Mouse (Mus musculus) inflammation-experienced regulatory T-cells (primary cell): ENCODE data around the gene Gpr4. TPM values are rescaled to one million over a fixed set of nuclear protein-coding genes. Genes with fewer than 3 reads are reported as not detected.

Source experiments
- polyA plus RNA-seq, 2 experiments: library from polyadenylated mRNA; unstranded; fragments of 100-300 nt; shearing (Covaris generic); gene quantifications; one replicate each; pipeline ENCODE4 v1.2.1; 2017

Gpr4 gene
- under 1 TPM in 1 of 2 experiments, not detected in 1; 0.27 TPM for polyA plus RNA-seq

GRCm38 (mm10) chr7:19211996-19212755 lies at the start of gene Gpr4:
Gene Gpr4 (plus strand): TSS chr7:19212538.

GRCm38 (mm10) chr7:19165656-19166423 lies 46.5 kb upstream of the Gpr4 start, which contains the start of gene Gipr:
Gene Gipr (minus strand): TSS chr7:19166127.

GRCm38 (mm10) chr7:19175708-19176515 lies 36.4 kb upstream of the Gpr4 start, which contains the start of gene Eml2:
Gene Eml2 (plus strand): TSS chr7:19176421.

DNA sequence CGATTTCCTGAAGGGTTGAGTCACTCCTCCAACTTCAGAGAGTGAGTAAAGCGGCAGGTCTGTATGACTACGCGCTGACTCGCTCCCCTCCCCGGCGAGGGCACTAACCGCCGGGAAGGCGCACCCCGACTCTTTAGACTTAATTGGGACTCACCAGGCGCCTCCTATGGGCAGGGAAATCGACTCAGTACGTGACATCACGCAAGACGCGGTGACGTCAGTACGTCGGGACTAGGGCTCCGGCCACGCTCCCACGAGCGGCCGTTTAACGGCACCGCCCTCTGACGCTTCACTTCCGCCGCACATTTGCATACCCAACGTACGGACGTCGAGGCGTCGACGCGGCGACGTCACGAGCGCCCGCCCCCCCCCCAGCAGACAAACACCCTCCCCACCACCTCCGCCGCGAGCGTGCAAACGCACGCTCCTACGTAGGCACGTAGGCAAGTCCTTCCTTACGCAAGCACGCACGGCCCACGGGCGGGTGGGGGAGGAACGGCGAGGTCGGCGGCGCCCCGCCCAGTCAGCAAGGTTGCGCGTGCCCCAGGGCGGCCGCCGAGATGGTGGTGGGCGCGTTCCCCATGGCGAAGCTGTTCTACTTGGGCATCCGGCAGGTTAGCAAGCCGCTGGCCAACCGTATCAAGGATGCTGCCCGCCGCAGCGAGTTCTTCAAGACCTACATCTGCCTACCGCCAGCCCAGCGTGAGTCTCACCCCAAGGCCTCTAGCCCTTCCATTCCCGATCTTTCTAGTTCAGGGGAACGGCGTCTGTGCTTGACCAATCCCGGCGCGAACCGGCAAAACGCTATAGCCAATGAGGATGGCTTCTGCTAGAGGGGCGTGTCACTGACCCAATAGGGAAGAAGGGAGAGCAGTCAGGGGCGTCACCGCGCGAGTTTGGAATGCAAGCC lies 15.8 kb downstream of the Gpr4 start, which contains the start of gene Opa3:
Gene Opa3 (plus strand): TSS at position 452 of the 910 bp plus-strand sequence.

DNA sequence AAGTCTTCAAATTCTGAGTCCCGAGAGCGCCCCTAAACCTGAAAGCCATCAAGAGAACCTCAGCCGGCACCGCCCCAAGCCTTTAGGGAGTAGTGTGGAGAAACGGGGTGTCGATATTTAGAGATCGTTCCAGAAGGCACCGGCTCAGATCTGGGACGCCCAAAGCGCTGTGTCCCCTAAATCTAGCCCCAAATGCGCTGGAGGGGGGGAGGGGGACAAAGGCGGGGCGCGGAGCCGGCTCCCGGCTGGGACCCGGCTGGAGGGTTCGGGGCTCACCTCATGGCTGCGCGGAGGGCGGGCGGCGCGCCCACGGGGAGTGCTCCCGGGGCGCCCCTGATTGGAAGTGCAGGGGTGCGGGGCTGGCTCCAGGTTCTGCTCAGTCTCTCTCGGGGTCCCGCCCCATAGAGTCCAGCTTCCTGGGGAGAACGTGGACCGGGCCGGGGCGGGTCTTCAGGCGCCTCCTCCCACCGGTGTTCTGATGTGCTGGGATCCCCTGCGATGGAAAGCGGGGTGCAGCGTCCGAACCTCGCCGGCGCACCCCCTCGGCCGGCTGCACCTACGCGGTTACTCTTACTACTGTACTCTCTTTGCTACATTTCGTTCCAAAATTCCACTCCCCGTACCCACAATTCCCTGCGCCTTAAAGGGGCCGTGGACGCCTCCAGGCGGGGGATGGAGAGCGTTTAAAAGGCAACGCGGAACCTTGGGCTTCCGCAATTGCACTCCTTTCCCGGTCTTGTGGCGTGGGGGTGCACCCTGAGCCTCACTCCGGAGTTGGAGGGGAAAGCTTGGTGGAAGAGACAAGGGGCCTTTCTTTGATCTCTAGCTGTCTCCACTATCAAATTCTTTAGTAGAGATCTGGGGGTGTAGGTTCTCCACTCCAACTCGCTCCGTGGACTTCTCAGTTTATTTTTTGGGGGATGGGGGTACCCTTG lies 59.2 kb downstream of the Gpr4 start, which contains the start of gene Vasp:
Gene Vasp (minus strand): TSS at position 580 of the 935 bp plus-strand sequence.

Other genes with a start within 250 kb of the Gpr4 start
- gene Nanos2, start 225.1 kb upstream of the Gpr4 start, polyA plus RNA-seq, result under 1 TPM in 1 of 2 experiments, not detected in 1; 0.42 TPM
- 1 to 10 TPM; 7.5 to 8.4 TPM for gene Mypop, start 221.3 kb upstream of the Gpr4 start, polyA plus RNA-seq
- gene Irf2bp1, start 208.5 kb upstream of the Gpr4 start, polyA plus RNA-seq, result 10 to 100 TPM; 48.7 to 64.1 TPM
- under 1 TPM; 0.07 to 0.64 TPM for gene Foxa3, start 189.0 kb upstream of the Gpr4 start, polyA plus RNA-seq
- gene Sympk, start 188.2 kb upstream of the Gpr4 start, polyA plus RNA-seq, result 10 to 100 TPM; 22.4 to 23.4 TPM
- gene Rsph6a, start 157.8 kb upstream of the Gpr4 start, polyA plus RNA-seq, result under 1 TPM in 1 of 2 experiments, not detected in 1; 0.16 TPM
- 1 to 10 TPM in 1 of 2 experiments, not detected in 1; 1.4 TPM for gene Dmwd, start 136.3 kb upstream of the Gpr4 start, polyA plus RNA-seq
- gene Dmpk, start 128.7 kb upstream of the Gpr4 start, polyA plus RNA-seq, result under 1 TPM; 0.35 to 0.40 TPM
- gene Six5, start 117.9 kb upstream of the Gpr4 start, polyA plus RNA-seq, result under 1 TPM; 0.15 to 0.88 TPM
- under 1 TPM in 1 of 2 experiments, not detected in 1; 0.11 TPM for gene Gm4969, start 94.2 kb upstream of the Gpr4 start, polyA plus RNA-seq
- gene Fbxo46, start 92.7 kb upstream of the Gpr4 start, polyA plus RNA-seq, result 10 to 100 TPM; 18.1 to 22.6 TPM
- gene Qpctl, start 63.2 kb upstream of the Gpr4 start, polyA plus RNA-seq, result 10 to 100 TPM in 1 of 2 experiments, 1 to 10 TPM in 1; 9.6 to 11.2 TPM
- 10 to 100 TPM; 35.0 to 39.0 TPM for gene Snrpd2, start 62.8 kb upstream of the Gpr4 start, polyA plus RNA-seq
- gene Gipr, start 46.4 kb upstream of the Gpr4 start, polyA plus RNA-seq, result under 1 TPM in 1 of 2 experiments, not detected in 1; 0.39 TPM
- gene Eml2, start 36.1 kb upstream of the Gpr4 start, polyA plus RNA-seq, result 10 to 100 TPM; 19.8 to 24.3 TPM
- 10 to 100 TPM; 21.1 to 31.1 TPM for gene Opa3, start 15.8 kb downstream of the Gpr4 start, polyA plus RNA-seq
- 100 to 1,000 TPM; 264 to 271 TPM for gene Vasp, start 59.3 kb downstream of the Gpr4 start, polyA plus RNA-seq
- 1 to 10 TPM; 3.8 to 5.0 TPM for gene Ppm1n, start 67.5 kb downstream of the Gpr4 start, polyA plus RNA-seq
- under 1 TPM; 0.49 to 0.80 TPM for gene Rtn2, start 70.1 kb downstream of the Gpr4 start, polyA plus RNA-seq
- 1 to 10 TPM; 2.0 to 3.1 TPM for gene Fosb, start 97.5 kb downstream of the Gpr4 start, polyA plus RNA-seq
- 10 to 100 TPM; 75.1 to 88.2 TPM for gene Ercc1, start 132.2 kb downstream of the Gpr4 start, polyA plus RNA-seq
- 10 to 100 TPM in 1 of 2 experiments, 1 to 10 TPM in 1; 9.9 to 14.4 TPM for gene Cd3eap, start 146.9 kb downstream of the Gpr4 start, polyA plus RNA-seq
- 1 to 10 TPM in 1 of 2 experiments, under 1 TPM in 1; 0.48 to 1.3 TPM for gene Ppp1r13l, start 147.2 kb downstream of the Gpr4 start, polyA plus RNA-seq
- 10 to 100 TPM in 1 of 2 experiments, 1 to 10 TPM in 1; 9.8 to 12.6 TPM for gene Ercc2, start 169.5 kb downstream of the Gpr4 start, polyA plus RNA-seq
- gene Klc3, start 191.6 kb downstream of the Gpr4 start, polyA plus RNA-seq, result 10 to 100 TPM; 12.0 to 18.6 TPM
- gene Ckm, start 192.2 kb downstream of the Gpr4 start, polyA plus RNA-seq, result 1 to 10 TPM in 1 of 2 experiments, under 1 TPM in 1; 0.45 to 2.1 TPM
- 1 to 10 TPM; 6.1 to 8.5 TPM for gene Mark4, start 246.3 kb downstream of the Gpr4 start, polyA plus RNA-seq